Mouse (Mus musculus) MEL (cell line): ENCODE measurements around the gene Jmy. TPM values are rescaled to one million over a fixed set of nuclear protein-coding genes. Genes with fewer than 3 reads are reported as not detected.

Experiments used
- DNase-seq: peaks from one replicate; pipeline ENCODE4 v3.0.0; 2011; ENCODE audit warnings: low read depth, low spot score
- H3K27ac ChIP-seq: 2 replicates; pipeline ENCODE4 v1.5.1; 2012; ENCODE audit warnings: low read depth, mild to moderate bottlenecking, control low read depth, low read length, moderate library complexity; ENCODE audit not compliant: control insufficient read depth
- H3K27me3 ChIP-seq, 2 experiments: fragments of 150-350 bp in 1 of 2; sonication (generic) in 1 of 2; 2 replicates each; pipeline ENCODE4 v1.6.1; 2012; ENCODE audit warnings: low read length in 2 of 2, mild to moderate bottlenecking in 2 of 2, improper control_type of control experiment in 1 of 2, moderate library complexity in 1 of 2; ENCODE audit not compliant: insufficient read depth in 2 of 2, control insufficient read depth in 1 of 2
- H3K36me3 ChIP-seq, 2 experiments: 2 replicates each; pipeline ENCODE4 v1.6.1; 2012 to 2014; ENCODE audit warnings: low read length in 2 of 2, improper control_type of control experiment in 1 of 2, inconsistent platforms in 1 of 2, mild to moderate bottlenecking in 1 of 2; ENCODE audit not compliant: insufficient read depth in 2 of 2, control insufficient read depth in 1 of 2
- H3K4me1 ChIP-seq, 2 experiments: fragments of 150-350 bp in 1 of 2; sonication (generic) in 1 of 2; 2 replicates each; pipeline ENCODE4 v1.6.1; 2012; ENCODE audit warnings: low read length in 2 of 2, improper control_type of control experiment in 1 of 2, mild to moderate bottlenecking in 1 of 2; ENCODE audit not compliant: insufficient read depth in 2 of 2, control insufficient read depth in 1 of 2
- H3K4me3 ChIP-seq, 2 experiments: fragments of 150-350 bp in 1 of 2; sonication (generic) in 1 of 2; 2 replicates each; pipeline ENCODE4 v1.5.1; 2012; ENCODE audit warnings: low read depth in 2 of 2, low read length in 2 of 2, mild to moderate bottlenecking in 2 of 2, moderate library complexity in 2 of 2, control low read depth in 1 of 2, improper control_type of control experiment in 1 of 2; ENCODE audit not compliant: control insufficient read depth in 1 of 2, insufficient read depth in 1 of 2
- H3K79me2 ChIP-seq: 2 replicates; pipeline ENCODE4 v1.6.1; 2012; ENCODE audit warnings: mild to moderate bottlenecking, low read length, moderate library complexity; ENCODE audit not compliant: control insufficient read depth, poor library complexity, insufficient read depth
- H3K9ac ChIP-seq: 2 replicates; pipeline ENCODE4 v1.6.1; 2012; ENCODE audit warnings: low read depth, mild to moderate bottlenecking, control low read depth, low read length, moderate library complexity; ENCODE audit not compliant: control insufficient read depth, poor library complexity, severe bottlenecking
- H3K9me3 ChIP-seq: fragments of 150-350 bp; sonication (generic); replicated peaks from 2 replicates; pipeline ENCODE4 v1.6.1; 2012; ENCODE audit warnings: mild to moderate bottlenecking, low read length, improper control_type of control experiment, moderate library complexity; ENCODE audit not compliant: insufficient read depth
- E2F4 ChIP-seq: IDR thresholded peaks from 2 replicates; pipeline ENCODE4 v1.6.1; 2011; ENCODE audit warnings: low read depth, low read length, improper control_type of control experiment, borderline replicate concordance
- ELF1 ChIP-seq: IDR thresholded peaks from 2 replicates; pipeline ENCODE4 v1.6.1; 2014; ENCODE audit warnings: low read depth, mild to moderate bottlenecking, inconsistent platforms, low read length, improper control_type of control experiment, moderate library complexity
- ETS1 ChIP-seq: IDR thresholded peaks from 2 replicates; pipeline ENCODE4 v1.6.1; 2012; ENCODE audit warnings: low read depth, mild to moderate bottlenecking, inconsistent platforms, low read length, improper control_type of control experiment, moderate library complexity
- HCFC1 ChIP-seq: IDR thresholded peaks from 2 replicates; pipeline ENCODE4 v1.6.1; 2012; ENCODE audit warnings: low read depth, mild to moderate bottlenecking, inconsistent platforms, low read length, improper control_type of control experiment, moderate library complexity
- JUND ChIP-seq: IDR thresholded peaks from 2 replicates; pipeline ENCODE4 v1.6.1; 2011; ENCODE audit warnings: low read depth, mild to moderate bottlenecking, improper control_type of control experiment, low read length
- MAFK ChIP-seq: IDR thresholded peaks from 2 replicates; pipeline ENCODE4 v1.6.1; 2011; ENCODE audit warnings: low read depth, mild to moderate bottlenecking, low read length, improper control_type of control experiment, borderline replicate concordance
- MXI1 ChIP-seq: IDR thresholded peaks from 2 replicates; pipeline ENCODE4 v1.6.1; 2011; ENCODE audit warnings: mild to moderate bottlenecking, low read depth, low read length, improper control_type of control experiment
- MYC ChIP-seq: IDR thresholded peaks from 2 replicates; pipeline ENCODE4 v1.6.1; 2011; ENCODE audit warnings: low read depth, mild to moderate bottlenecking, low read length, improper control_type of control experiment, moderate library complexity
- NRF1 ChIP-seq: IDR thresholded peaks from 2 replicates; pipeline ENCODE4 v1.6.1; 2014; ENCODE audit warnings: low read depth, mild to moderate bottlenecking, inconsistent platforms, low read length, improper control_type of control experiment, moderate library complexity; ENCODE audit not compliant: poor library complexity, insufficient read depth, severe bottlenecking
- POLR2A ChIP-seq, 2 experiments: IDR thresholded peaks; 2 replicates each; pipeline ENCODE4 v1.6.1; 2011 to 2012; ENCODE audit warnings: low read length in 2 of 2, mild to moderate bottlenecking in 2 of 2, control low read depth in 1 of 2, improper control_type of control experiment in 1 of 2, low read depth in 1 of 2, moderate library complexity in 1 of 2; ENCODE audit not compliant: control insufficient read depth in 1 of 2, insufficient read depth in 1 of 2, poor library complexity in 1 of 2
- POLR2AphosphoS5 ChIP-seq: IDR thresholded peaks from 2 replicates; pipeline ENCODE4 v1.6.1; 2012; ENCODE audit warnings: low read depth, borderline replicate concordance, mild to moderate bottlenecking, inconsistent platforms, low read length, moderate library complexity, mixed read lengths
- SMC3 ChIP-seq: IDR thresholded peaks from 2 replicates; pipeline ENCODE4 v1.6.1; 2011; ENCODE audit warnings: low read depth, low read length, improper control_type of control experiment
- TAL1 ChIP-seq: IDR thresholded peaks from 2 replicates; pipeline ENCODE4 v1.6.1; 2012; ENCODE audit warnings: mild to moderate bottlenecking, inconsistent platforms, low read length, moderate library complexity, mixed read lengths
- TBP ChIP-seq: IDR thresholded peaks from 2 replicates; pipeline ENCODE4 v1.8.0; 2011; ENCODE audit warnings: low read depth, low read length, improper control_type of control experiment
- TCF12 ChIP-seq: IDR thresholded peaks from 2 replicates; pipeline ENCODE4 v1.6.1; 2014; ENCODE audit warnings: low read depth, mild to moderate bottlenecking, inconsistent platforms, low read length, improper control_type of control experiment, moderate library complexity
- UBTF ChIP-seq: IDR thresholded peaks from 2 replicates; pipeline ENCODE4 v1.6.1; 2012; ENCODE audit warnings: low read depth, mild to moderate bottlenecking, inconsistent platforms, low read length, improper control_type of control experiment, moderate library complexity, borderline replicate concordance; ENCODE audit not compliant: insufficient read depth
- USF1 ChIP-seq: IDR thresholded peaks from 2 replicates; pipeline ENCODE4 v1.6.1; 2014; ENCODE audit warnings: low read depth, mild to moderate bottlenecking, inconsistent platforms, low read length, improper control_type of control experiment, moderate library complexity
- ZMIZ1 ChIP-seq: IDR thresholded peaks from 2 replicates; pipeline ENCODE4 v1.6.1; 2012; ENCODE audit warnings: low read depth, mild to moderate bottlenecking, inconsistent platforms, low read length, improper control_type of control experiment, moderate library complexity
- polyA plus RNA-seq, 2 experiments: library from polyadenylated mRNA; stranded (reverse) in 1 of 2; unstranded in 1 of 2; fragments of >175 nt in 1 of 2; fragments of >200 nt in 1 of 2; gene quantifications; 2 replicates each; pipeline versions ENCODE4 v1.2.1 to v1.2.4; 2012; ENCODE audit warnings: low replicate concordance in 2 of 2, low read depth in 1 of 2; ENCODE audit not compliant: insufficient read length in 2 of 2, insufficient read depth in 1 of 2, missing spikeins in 1 of 2
- total RNA-seq: library from RNA; depleted of rRNA; stranded (reverse); fragments of 300-350 nt; gene quantifications from 2 replicates; pipeline ENCODE4 v1.2.3, GENCODE M21; 2012

Gene Jmy
- total and polyA plus RNA-seq, 3 experiments: 5.5 to 21.9 (median 9.3) TPM

- no peaks in the 10 kb centered on the region for H3K27me3 ChIP-seq
- no peak overlapping the region for H3K9ac ChIP-seq
- TF ChIP-seq POLR2A (IDR thresholded peaks at IDR 0.05; ENCODE audit: control insufficient read depth in 1 of 2, insufficient read depth in 1 of 2, low read depth in 1 of 2, low read length in 2 of 2, poor library complexity in 1 of 2) (no peak), ETS1 (no peak), SMC3 (no peak), ZMIZ1 (no peak), POLR2AphosphoS5 (no peak), E2F4 (no peak)
- peaks cover 0 to 6% of the 10 kb centered on the region in 2 experiments; a peak in 2 of 4 replicates for H3K36me3 ChIP-seq
- peaks cover 5 to 6% of the 10 kb centered on the region in 2 experiments for H3K4me1 ChIP-seq
- no peaks in the 10 kb centered on the region for H3K79me2 ChIP-seq
- H3K27ac ChIP-seq: no peak overlapping the region
- H3K4me3 ChIP-seq: no peak overlapping the region
- H3K9me3 ChIP-seq: no peaks in the 10 kb centered on the region
- no peak for DNase-seq
Measured at GRCm38 (mm10) chr13:93401947-93402346, 97.7 kb downstream of the Jmy start.

DNA sequence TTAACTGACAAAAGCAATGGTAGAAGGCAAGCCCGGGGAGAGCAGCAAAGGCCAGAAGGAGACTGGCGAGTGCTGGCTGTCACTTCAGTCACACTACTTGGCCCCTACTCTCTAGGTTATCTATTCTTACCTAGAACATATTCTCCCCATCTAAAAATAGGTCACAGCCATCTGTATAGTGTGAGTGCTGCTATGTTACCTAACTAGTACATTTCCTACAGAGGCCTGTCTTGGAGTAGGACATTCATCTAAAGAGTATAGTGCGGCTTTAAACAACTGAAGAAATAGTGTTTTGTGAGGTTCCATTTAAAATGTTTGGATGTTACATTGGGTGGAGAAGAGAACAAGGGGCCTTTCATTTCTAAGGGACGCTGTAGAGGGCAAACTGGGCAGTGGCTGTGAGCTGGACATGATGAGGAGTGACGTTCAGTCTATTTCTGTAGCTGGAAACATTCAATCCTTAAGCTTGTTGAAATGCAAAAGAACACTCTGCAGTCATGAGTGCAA is 99.8 kb downstream of the Jmy start:
- H3K27ac ChIP-seq: no peak overlapping the region

DNA sequence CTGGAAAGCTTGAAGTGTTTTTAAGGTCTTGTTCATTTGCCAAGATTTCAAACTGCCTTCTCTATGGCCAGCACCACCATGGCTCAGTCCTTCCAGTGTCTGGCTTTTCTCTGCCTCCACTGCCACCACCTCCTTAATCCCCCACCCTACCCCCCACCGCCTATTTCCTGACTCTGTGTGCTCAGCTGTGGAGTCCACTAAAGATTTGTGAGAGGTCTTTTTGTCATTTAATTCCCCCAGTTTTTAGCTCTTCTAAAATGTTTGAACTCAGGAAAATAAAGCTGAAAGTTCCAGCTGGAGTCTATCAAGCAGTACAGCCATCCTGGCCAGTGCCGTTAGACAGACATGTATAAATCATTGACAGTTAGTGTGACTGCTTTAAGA is 110.4 kb downstream of the Jmy start:
- H3K27ac ChIP-seq: peak overlapping the region; percentile 93
- H3K4me1 ChIP-seq: peaks cover 17 to 37% of the 10 kb centered on the region in 2 experiments
- H3K9me3 ChIP-seq: no peaks in the 10 kb centered on the region
- TF ChIP-seq TCF12: peak; percentile 31
- TF ChIP-seq JUND: no peak
- H3K79me2 ChIP-seq: no peaks in the 10 kb centered on the region
- peak; percentile 59 for DNase-seq
- peaks cover 0 to 47% of the 10 kb centered on the region in 2 experiments; a peak in 2 of 4 replicates for H3K36me3 ChIP-seq
- H3K27me3 ChIP-seq: no peaks in the 10 kb centered on the region
- peak overlapping the region; percentile 14 to 25; a peak in 3 of 4 replicates for H3K4me3 ChIP-seq
- peak overlapping the region; percentile 61 for H3K9ac ChIP-seq

More for the DNA sequence above, 99.8 kb downstream of the Jmy start:
- no peak for DNase-seq
- no peaks in the 10 kb centered on the region for H3K79me2 ChIP-seq
- H3K36me3 ChIP-seq: no peaks in the 10 kb centered on the region
- no peak for TF ChIP-seq MXI1
- no peak for TF ChIP-seq NRF1
- TF ChIP-seq TAL1: no peak
- TF ChIP-seq HCFC1: no peak
- TF ChIP-seq UBTF: no peak
- TF ChIP-seq USF1: no peak
- TF ChIP-seq POLR2AphosphoS5: no peak
- no peak for TF ChIP-seq TBP
- no peak for TF ChIP-seq ELF1
- TF ChIP-seq MYC: no peak
- TF ChIP-seq TCF12: no peak
- TF ChIP-seq MAFK: no peak
- no peaks in the 10 kb centered on the region for H3K9me3 ChIP-seq
- H3K9ac ChIP-seq: no peak overlapping the region
- H3K27me3 ChIP-seq: no peaks in the 10 kb centered on the region
- no peak overlapping the region for H3K4me3 ChIP-seq
- H3K4me1 ChIP-seq: no peaks in the 10 kb centered on the region
